Mouse (Mus musculus) myocyte (in vitro differentiated cells): ENCODE results near the gene Hcn1.

Experiments used
- CEBPB ChIP-seq: IDR thresholded peaks from 2 replicates; pipeline ENCODE4 v1.6.1; 2011; ENCODE audit warnings: mild to moderate bottlenecking, moderate library complexity; ENCODE audit not compliant: poor library complexity, insufficient read depth, severe bottlenecking
- MAX ChIP-seq: IDR thresholded peaks from one replicate; pipeline ENCODE4 v1.6.1; 2011; ENCODE audit warnings: low read depth, mild to moderate bottlenecking, control low read depth
- MYOG ChIP-seq, 3 experiments: IDR thresholded peaks; one replicate each; pipeline ENCODE4 v1.6.1; 2011; ENCODE audit warnings: control low read depth in 2 of 3, low read depth in 2 of 3, mild to moderate bottlenecking in 2 of 3; ENCODE audit not compliant: insufficient read length in 2 of 3, control insufficient read depth in 1 of 3, insufficient read depth in 1 of 3
- POLR2A ChIP-seq: IDR thresholded peaks from one replicate; pipeline ENCODE4 v1.6.1; 2011; ENCODE audit warnings: low read depth, mild to moderate bottlenecking, control low read depth, moderate library complexity; ENCODE audit not compliant: insufficient read length
- POLR2AphosphoS2 ChIP-seq: IDR thresholded peaks from one replicate; pipeline ENCODE4 v1.6.1; 2011; ENCODE audit warnings: low read depth, control low read depth; ENCODE audit not compliant: insufficient read length
- SRF ChIP-seq: IDR thresholded peaks from one replicate; pipeline ENCODE4 v1.6.1; 2011; ENCODE audit warnings: low read depth; ENCODE audit not compliant: control insufficient read depth, insufficient read length
- TCF12 ChIP-seq: IDR thresholded peaks from one replicate; pipeline ENCODE4 v1.6.1; 2011; ENCODE audit warnings: mild to moderate bottlenecking, control low read depth; ENCODE audit not compliant: poor library complexity, insufficient read depth, severe bottlenecking
- USF1 ChIP-seq: IDR thresholded peaks from one replicate; pipeline ENCODE4 v1.6.1; 2011; ENCODE audit warnings: low read depth, mild to moderate bottlenecking, control low read depth, moderate library complexity

GRCm38 (mm10) chr13:117964620-117965019 lies 362.5 kb downstream of the Hcn1 start:
- TF ChIP-seq POLR2A (no peak), CEBPB (no peak), USF1 (no peak), MAX (no peak), MYOG (IDR thresholded peaks at IDR 0.05; ENCODE audit: control insufficient read depth in 1 of 3, insufficient read depth in 1 of 3, insufficient read length in 2 of 3, low read depth in 2 of 3) (no peak), SRF (no peak), TCF12 (no peak), POLR2AphosphoS2 (no peak)
